Mouse (Mus musculus) stomach, embryonic 16.5 days (tissue): ENCODE measurements around the gene Vmn2r22. TPM values are rescaled to one million over a fixed set of nuclear protein-coding genes. Genes with fewer than 3 reads are reported as not detected.

Experiments
- polyA plus RNA-seq: library from polyadenylated mRNA; unstranded; fragments of >200 nt; fragmentation: Nextera tagmentation; extraction: Ambion mirVana; gene quantifications from 2 replicates; pipeline ENCODE4 v1.2.1, GENCODE M21; 2015

The Vmn2r22 gene
- polyA plus RNA-seq, 1 experiment from 2014 or later: not detected

Other genes starting within 250 kb of the Vmn2r22 start
- not detected in 2 replicates for gene Vmn2r20, start 232.6 kb downstream of the Vmn2r22 start, polyA plus RNA-seq
- gene Vmn2r21, start 117.3 kb downstream of the Vmn2r22 start, polyA plus RNA-seq: not detected in 2 replicates
- gene Vmn2r23, start 51.9 kb upstream of the Vmn2r22 start, polyA plus RNA-seq: not detected in 2 replicates
- gene Vmn2r24, start 128.2 kb upstream of the Vmn2r22 start, polyA plus RNA-seq: not detected in 2 replicates
- gene Vmn2r25, start 202.7 kb upstream of the Vmn2r22 start, polyA plus RNA-seq: not detected in 2 replicates